Mouse (Mus musculus) heart, postnatal 25 days (tissue): ENCODE results near the gene Prickle2. TPM values are rescaled to one million over a fixed set of nuclear protein-coding genes. Genes with fewer than 3 reads are reported as not detected.

ENCODE experiments used
- total RNA-seq, 2 experiments: library from RNA; stranded (reverse); gene quantifications; 2 replicates each; pipeline ENCODE4 v1.2.3; 2021

Prickle2 gene
- total RNA-seq, 2 experiments from 2014 or later, result 6.0 to 6.1 TPM

Other genes with a start within 250 kb of the Prickle2 start
- under 1 TPM in 1 of 2 experiments, not detected in 1; 0.10 TPM for gene A730049H05Rik, start 110.3 kb upstream of the Prickle2 start, total RNA-seq
- gene Gm15737, start 163.2 kb upstream of the Prickle2 start, total RNA-seq, result under 1 TPM; 0.29 to 0.39 TPM
- 10 to 100 TPM; 20.4 to 21.7 TPM for gene Adamts9, start 237.3 kb upstream of the Prickle2 start, total RNA-seq